Mouse (Mus musculus) stomach, embryonic 14.5 days (tissue): ENCODE data around the gene Nvl. TPM values are rescaled to one million over a fixed set of nuclear protein-coding genes. Genes with fewer than 3 reads are reported as not detected.

Experiments used
- ATAC-seq: fragments of 200-750 bp; cut with Nextera tagmentation; 2 replicates; pipeline ENCODE4 v1.8.0; 2017; ENCODE audit warnings: low read depth, moderate TSS enrichment; ENCODE audit not compliant: insufficient number of reproducible peaks, insufficient read depth, low FRiP score
- H3K27ac ChIP-seq: fragments of 300-500 bp; sonication (generic); 2 replicates; pipeline ENCODE4 v1.5.1; 2014; ENCODE audit warnings: mild to moderate bottlenecking, low read length, moderate library complexity, mixed read lengths
- H3K27me3 ChIP-seq: fragments of 300-500 bp; sonication (generic); 2 replicates; pipeline ENCODE4 v1.6.1; 2014; ENCODE audit warnings: low read length, control low read depth, mixed read lengths; ENCODE audit not compliant: control insufficient read depth, insufficient read depth
- H3K36me3 ChIP-seq: fragments of 300-500 bp; sonication (generic); 2 replicates; pipeline ENCODE4 v1.6.1; 2014; ENCODE audit warnings: mild to moderate bottlenecking, control low read depth, low read length, moderate library complexity, mixed read lengths; ENCODE audit not compliant: control insufficient read depth, insufficient read depth
- H3K4me1 ChIP-seq: fragments of 300-500 bp; sonication (generic); 2 replicates; pipeline ENCODE4 v1.6.1; 2014; ENCODE audit warnings: low read length, control low read depth, mixed read lengths; ENCODE audit not compliant: control insufficient read depth, insufficient read depth
- H3K4me2 ChIP-seq: fragments of 300-500 bp; sonication (generic); replicated peaks from 2 replicates; pipeline ENCODE4 v1.6.1; 2014; ENCODE audit warnings: low read depth, low read length, control low read depth
- H3K4me3 ChIP-seq: fragments of 300-500 bp; sonication (generic); 2 replicates; pipeline ENCODE4 v1.5.1; 2014; ENCODE audit warnings: low read depth, low read length, control low read depth
- H3K9ac ChIP-seq: fragments of 300-500 bp; sonication (generic); replicated peaks from 2 replicates; pipeline ENCODE4 v1.6.1; 2014; ENCODE audit warnings: low read depth, mild to moderate bottlenecking, control low read depth, low read length, moderate library complexity, mixed read lengths
- H3K9me3 ChIP-seq: fragments of 300-500 bp; sonication (generic); 2 replicates; pipeline ENCODE4 v1.6.1; 2016; ENCODE audit warnings: low read depth, low read length, control low read depth; ENCODE audit not compliant: control insufficient read depth
- WGBS: fragments of 180-500 bp; shearing (Covaris S2); extraction: QIAGEN DNeasy Blood & Tissue Kit; methylation state at CpG from one replicate; pipeline ENCODE4 v1.1.7; 2014; 5-methylcytosine and 5-hydroxymethylcytosine counted together
- polyA plus RNA-seq: library from polyadenylated mRNA; unstranded; fragments of >200 nt; fragmentation: Nextera tagmentation; extraction: Ambion mirVana; gene quantifications from 2 replicates; pipeline ENCODE4 v1.2.1, GENCODE M21; 2014

The Nvl gene
- polyA plus RNA-seq, 1 experiment from 2014 or later: 45.0 TPM

GRCm38 (mm10) chr1:181149373-181150017 is 5.5 kb upstream of the Nvl start:
- Histone ChIP-seq H3K4me1 (peaks cover 15% of the 10 kb centered on the region), H3K27me3 (no peaks in the 10 kb centered on the region), H3K4me2 (no peak overlapping the region), H3K27ac (no peak overlapping the region), H3K9ac (no peak overlapping the region), H3K36me3 (peaks cover 4% of the 10 kb centered on the region; the same call in 1 of the 2 replicates), H3K9me3 (no peaks in the 10 kb centered on the region), H3K4me3 (no peak overlapping the region)
- 71% methylated on average over 3 of the region's 3 CpGs for WGBS
- no peak for ATAC-seq

- Histone ChIP-seq H3K4me3 (no peak overlapping the region), H3K4me1 (peaks cover 15% of the 10 kb centered on the region), H3K9me3 (no peaks in the 10 kb centered on the region), H3K36me3 (peaks cover 3% of the 10 kb centered on the region; the same call in 1 of the 2 replicates), H3K4me2 (no peak overlapping the region), H3K9ac (no peak overlapping the region), H3K27me3 (no peaks in the 10 kb centered on the region), H3K27ac (no peak overlapping the region; the same call in 1 of the 2 replicates)
- no peak for ATAC-seq
- 54% methylated on average over 5 of the region's 5 CpGs for WGBS
These were observed 4.5 kb upstream of the Nvl start for GRCm38 (mm10) chr1:181148540-181148939.

DNA sequence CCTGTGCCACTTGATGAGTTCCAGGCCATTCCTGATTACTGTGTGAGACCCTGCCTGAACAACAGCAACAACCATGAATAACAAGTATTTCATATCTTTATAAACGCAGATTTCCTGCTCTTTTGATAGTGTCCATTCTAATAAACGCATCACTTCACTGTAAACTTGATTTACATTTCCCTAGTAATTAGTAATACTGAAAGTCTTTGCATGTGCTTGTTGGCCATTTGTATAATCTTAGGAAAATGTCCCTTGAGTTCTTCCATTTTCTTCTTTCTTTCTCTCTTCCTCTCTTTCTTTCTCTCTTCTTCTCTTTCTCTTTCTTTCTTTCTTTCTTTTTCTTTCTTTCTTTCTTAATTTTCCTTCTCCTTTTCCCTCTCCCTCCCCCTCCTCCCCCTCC is 2.2 kb upstream of the Nvl start:
- Histone ChIP-seq H3K27me3 (no peaks in the 10 kb centered on the region), H3K9ac (no peak overlapping the region), H3K27ac (no peak overlapping the region), H3K4me2 (no peak overlapping the region), H3K36me3 (no peaks in the 10 kb centered on the region), H3K4me1 (peaks cover 11% of the 10 kb centered on the region; the same call in 1 of the 2 replicates), H3K9me3 (no peaks in the 10 kb centered on the region), H3K4me3 (no peak overlapping the region)
- WGBS: 91% methylated on average over 2 of the region's 2 CpGs
- no peak for ATAC-seq

DNA sequence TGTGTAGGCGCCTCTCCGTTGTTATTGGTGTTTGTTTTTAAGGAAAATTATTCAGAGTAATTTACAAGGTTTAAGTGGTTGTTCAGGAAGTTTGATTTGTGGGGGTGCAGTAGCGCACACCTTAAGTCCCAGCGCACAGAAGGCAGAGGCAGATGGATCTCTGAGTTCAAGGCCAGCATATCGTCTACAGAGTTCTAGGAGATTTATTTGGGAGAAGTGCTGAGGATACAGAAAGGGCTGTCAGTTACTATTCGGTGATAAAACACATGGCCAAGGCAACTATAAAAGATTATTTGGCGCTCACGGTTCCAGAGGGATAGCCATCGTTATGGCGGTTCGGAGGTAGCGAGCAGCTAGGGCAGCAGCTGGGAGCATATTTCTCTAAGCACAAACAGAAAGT is 962 bp upstream of the Nvl start:
- WGBS: 11% methylated on average over 12 of the region's 12 CpGs
- Histone ChIP-seq H3K9ac (peak overlapping the region; percentile 53), H3K4me2 (peak overlapping the region; percentile 80), H3K27me3 (no peaks in the 10 kb centered on the region), H3K36me3 (peaks cover 4% of the 10 kb centered on the region), H3K4me1 (peaks cover 11% of the 10 kb centered on the region; the same call in 1 of the 2 replicates), H3K4me3 (peak overlapping the region; percentile 55), H3K27ac (peak overlapping the region; percentile 78), H3K9me3 (no peaks in the 10 kb centered on the region)
- no peak for ATAC-seq

DNA sequence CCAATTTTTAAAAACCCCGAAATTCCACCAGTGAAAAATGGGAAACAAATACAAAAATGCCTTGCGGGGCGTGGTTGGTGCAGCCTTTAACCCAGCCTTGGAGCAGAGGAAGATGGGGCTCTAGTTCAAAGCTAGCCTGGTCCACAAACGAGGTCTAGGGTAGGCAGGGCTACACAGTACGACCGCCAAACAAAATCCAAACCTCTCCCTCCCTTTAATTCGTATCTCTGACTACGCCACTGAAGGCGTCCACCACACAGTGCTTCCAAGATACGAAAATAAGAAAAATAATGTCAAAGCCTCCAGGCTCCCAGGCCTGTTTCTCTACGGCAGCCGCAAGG is 425 bp downstream of the Nvl start:
- Histone ChIP-seq H3K27ac (peak overlapping the region; percentile 78; the same call in 1 of the 2 replicates), H3K4me3 (peak overlapping the region; percentile 55), H3K4me1 (peaks cover 11% of the 10 kb centered on the region; the same call in 1 of the 2 replicates), H3K36me3 (peaks cover 10% of the 10 kb centered on the region), H3K4me2 (peak overlapping the region; percentile 51), H3K9ac (peak overlapping the region; percentile 49), H3K27me3 (no peaks in the 10 kb centered on the region), H3K9me3 (no peaks in the 10 kb centered on the region)
- peak; percentile 35 for ATAC-seq
- under 1% methylated on average over 12 of the region's 12 CpGs for WGBS

GRCm38 (mm10) chr1:181138730-181139129 is 5.3 kb downstream of the Nvl start:
- no peak for ATAC-seq
- H3K27ac ChIP-seq: no peak overlapping the region
- no peaks in the 10 kb centered on the region for H3K9me3 ChIP-seq
- no peak overlapping the region for H3K4me2 ChIP-seq
- peaks cover 31% of the 10 kb centered on the region for H3K36me3 ChIP-seq
- 90% methylated on average over 7 of the region's 7 CpGs for WGBS
- H3K9ac ChIP-seq: no peak overlapping the region
- H3K4me3 ChIP-seq: no peak overlapping the region
- peaks cover 4% of the 10 kb centered on the region; the same call in 1 of the 2 replicates for H3K4me1 ChIP-seq
- no peaks in the 10 kb centered on the region for H3K27me3 ChIP-seq

- no peak overlapping the region for H3K4me2 ChIP-seq
- no peaks in the 10 kb centered on the region for H3K9me3 ChIP-seq
These were observed 12.1 kb downstream of the Nvl start for GRCm38 (mm10) chr1:181131915-181132314.

GRCm38 (mm10) chr1:181126766-181127165 is 17.2 kb downstream of the Nvl start:
- H3K27ac ChIP-seq: no peak overlapping the region
- no peak overlapping the region for H3K4me2 ChIP-seq
- no peak overlapping the region for H3K9ac ChIP-seq
- peaks cover 64% of the 10 kb centered on the region for H3K36me3 ChIP-seq
- 89% methylated on average over 9 of the region's 9 CpGs for WGBS
- H3K4me3 ChIP-seq: no peak overlapping the region
- H3K27me3 ChIP-seq: no peaks in the 10 kb centered on the region
- H3K9me3 ChIP-seq: no peaks in the 10 kb centered on the region
- no peak for ATAC-seq
- no peaks in the 10 kb centered on the region for H3K4me1 ChIP-seq

More at GRCm38 (mm10) chr1:181131915-181132314, 12.1 kb downstream of the Nvl start:
- no peak overlapping the region for H3K9ac ChIP-seq
- 91% methylated on average over 6 of the region's 6 CpGs for whole genome bisulfite sequencing
- no peak overlapping the region for H3K4me3 ChIP-seq
- peaks cover 64% of the 10 kb centered on the region for H3K36me3 ChIP-seq
- no peak overlapping the region for H3K27ac ChIP-seq
- ATAC-seq: no peak
- H3K4me1 ChIP-seq: no peaks in the 10 kb centered on the region
- no peaks in the 10 kb centered on the region for H3K27me3 ChIP-seq

- Histone ChIP-seq H3K27ac (no peak overlapping the region), H3K4me2 (no peak overlapping the region), H3K4me3 (no peak overlapping the region), H3K36me3 (peaks cover 66% of the 10 kb centered on the region), H3K9me3 (no peaks in the 10 kb centered on the region), H3K27me3 (no peaks in the 10 kb centered on the region), H3K4me1 (no peaks in the 10 kb centered on the region), H3K9ac (no peak overlapping the region)
- no peak for ATAC-seq
- WGBS: over 99% methylated on average over 3 of the region's 3 CpGs
These were observed 18.1 kb downstream of the Nvl start for GRCm38 (mm10) chr1:181125916-181126315.
